Mouse (Mus musculus): ENCODE measurements around the gene Ddi2.

The Ddi2 gene

GRCm38 (mm10) chr4:141654509-141654908 is 68.7 kb downstream of the Ddi2 start:
- no peak for DNase-seq (ENCODE audit: low spot score in 2 of 2)

GRCm38 (mm10) chr4:141653813-141654212 is 69.4 kb downstream of the Ddi2 start:
- no peak for DNase-seq (ENCODE audit: low spot score in 2 of 2)

GRCm38 (mm10) chr4:141653044-141653443 is 70.2 kb downstream of the Ddi2 start:
- DNase-seq (ENCODE audit: low spot score in 2 of 2) = no peak

- no peak for DNase-seq (ENCODE audit: low spot score in 2 of 2)
Observed at GRCm38 (mm10) chr4:141651944-141652343, 71.3 kb downstream of the Ddi2 start.

GRCm38 (mm10) chr4:141651286-141651685 is 71.9 kb downstream of the Ddi2 start:
- DNase-seq (ENCODE audit: low spot score in 2 of 2) = no peak

GRCm38 (mm10) chr4:141649244-141649643 is 74.0 kb downstream of the Ddi2 start:
- no peak for DNase-seq (ENCODE audit: low spot score in 2 of 2)

- no peak for DNase-seq (ENCODE audit: low spot score in 2 of 2)
Observed at GRCm38 (mm10) chr4:141648262-141648661, 75.0 kb downstream of the Ddi2 start.

GRCm38 (mm10) chr4:141647187-141647586 is 76.0 kb downstream of the Ddi2 start:
- no peak for DNase-seq (ENCODE audit: low spot score in 2 of 2)

GRCm38 (mm10) chr4:141645988-141646387 is 77.2 kb downstream of the Ddi2 start:
- no peak for DNase-seq (ENCODE audit: low spot score in 2 of 2)

GRCm38 (mm10) chr4:141643118-141643855 is 79.9 kb downstream of the Ddi2 start:
- no peak for DNase-seq (ENCODE audit: low spot score in 2 of 2)

GRCm38 (mm10) chr4:141641961-141642811 is 81.0 kb downstream of the Ddi2 start:
- no peak for DNase-seq (ENCODE audit: low spot score in 2 of 2)

GRCm38 (mm10) chr4:141641353-141641771 is 81.9 kb downstream of the Ddi2 start:
- DNase-seq (ENCODE audit: low spot score in 2 of 2) = no peak

GRCm38 (mm10) chr4:141639474-141639873 is 83.7 kb downstream of the Ddi2 start:
- no peak for DNase-seq (ENCODE audit: low spot score in 2 of 2)

- no peak for DNase-seq (ENCODE audit: low spot score in 2 of 2)
Observed at GRCm38 (mm10) chr4:141636693-141637092, 86.5 kb downstream of the Ddi2 start.

- DNase-seq (ENCODE audit: low spot score in 2 of 2) = no peak
Observed at GRCm38 (mm10) chr4:141635991-141636390, 87.2 kb downstream of the Ddi2 start.

GRCm38 (mm10) chr4:141632111-141632873 is 90.9 kb downstream of the Ddi2 start:
- DNase-seq (ENCODE audit: low spot score in 2 of 2) = no peak

- DNase-seq (ENCODE audit: low spot score in 2 of 2) = no peak
Observed at GRCm38 (mm10) chr4:141631250-141631649, 92.0 kb downstream of the Ddi2 start.

- no peak for DNase-seq (ENCODE audit: low spot score in 2 of 2)
Observed at GRCm38 (mm10) chr4:141630021-141630420, 93.2 kb downstream of the Ddi2 start.

- DNase-seq (ENCODE audit: low spot score in 2 of 2) = no peak
Observed at GRCm38 (mm10) chr4:141628661-141629060, 94.6 kb downstream of the Ddi2 start.
